Mouse (Mus musculus): ENCODE results near the gene Vmn2r79. TPM values are rescaled to one million over a fixed set of nuclear protein-coding genes. Genes with fewer than 3 reads are reported as not detected.

The Vmn2r79 gene
- polyA plus RNA-seq (2017; shearing (Covaris generic)) = 0.09 TPM

GRCm38 (mm10) chr7:86995815-86996214, at the start of gene Vmn2r79:
Gene Vmn2r79 (plus strand): TSS chr7:86996115.

Other genes starting within 250 kb of the Vmn2r79 start
- gene Folh1, start 220.2 kb upstream of the Vmn2r79 start, polyA plus RNA-seq (2017; shearing (Covaris generic)) = not detected
- 0.09 TPM for gene Vmn2r77, start 201.1 kb upstream of the Vmn2r79 start, polyA plus RNA-seq (2017; shearing (Covaris generic))
- 0.24 TPM for gene Vmn2r78, start 81.0 kb upstream of the Vmn2r79 start, polyA plus RNA-seq (2017; shearing (Covaris generic))
- 0.10 TPM for gene Nox4, start 250.0 kb downstream of the Vmn2r79 start, polyA plus RNA-seq (2017; shearing (Covaris generic))

All from effector memory CD4-positive, alpha-beta T cell, adult 5 months (primary cell).